Mouse (Mus musculus) olfactory bulb, adult 2 months (tissue): ENCODE results near the gene Wars.

ENCODE experiments used
- CTCF ChIP-seq: fragments of 200-500 bp; IDR thresholded peaks from 2 replicates; pipeline ENCODE4 v1.5.1; 2012; ENCODE audit warnings: low read depth, mild to moderate bottlenecking, low read length, moderate library complexity; ENCODE audit not compliant: insufficient read depth
- POLR2A ChIP-seq: fragments of 200-500 bp; IDR thresholded peaks from 2 replicates; pipeline ENCODE4 v1.6.1; 2012; ENCODE audit warnings: mild to moderate bottlenecking, low read depth, low read length, moderate library complexity; ENCODE audit not compliant: insufficient read depth

GRCm38 (mm10) chr12:108912442-108912841, 18.5 kb upstream of the Wars start:
- no peak for TF ChIP-seq POLR2A
- TF ChIP-seq CTCF: no peak
